Mouse (Mus musculus): ENCODE results near the gene Cmklr1.

DNA sequence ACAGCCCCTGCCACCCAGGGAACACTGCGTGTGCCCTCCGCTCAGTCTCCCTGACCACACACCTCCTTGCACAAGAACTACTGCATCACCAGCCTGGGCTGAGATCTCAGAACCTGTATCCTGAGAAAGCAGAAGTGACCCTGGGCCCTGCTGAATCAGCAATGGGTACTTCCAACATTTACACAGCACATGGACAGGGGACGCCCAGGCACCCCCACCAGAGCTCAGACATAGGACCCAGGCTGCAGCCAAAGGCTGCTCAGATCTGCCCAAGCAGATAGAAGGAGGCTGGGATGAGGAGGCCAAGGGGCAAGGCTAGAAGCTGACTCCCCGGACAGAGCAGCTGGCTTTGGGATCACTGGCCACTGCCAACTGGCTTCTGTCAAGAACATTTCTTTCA, 5.7 kb downstream of the Cmklr1 start:
- no peak for TF ChIP-seq CTCF (IDR thresholded peaks at IDR 0.05)
- TF ChIP-seq EP300 (IDR thresholded peaks at IDR 0.05), result no peak
